Mouse (Mus musculus) embryonic stem cell, embryonic (primary cell): ENCODE measurements around the gene Podxl2.

Source experiments
- CTCF ChIA-PET, 4 experiments: fragments of 300-600 bp in 2 of 4; fragments of 350-600 bp in 2 of 4; sonication (Branson Sonifier 250); formaldehyde crosslinking; loops; one replicate each; lab custom pipeline; 2022; ENCODE audit warnings: inconsistent platforms in 2 of 4; lab: Charles Lee
- POLR2A ChIA-PET, 4 experiments: fragments of 300-600 bp in 2 of 4; fragments of 350-600 bp in 2 of 4; sonication (Branson Sonifier 250); formaldehyde crosslinking; loops; one replicate each; lab custom pipeline; 2022; ENCODE audit warnings: antibody characterized with exemption in 4 of 4, inconsistent platforms in 1 of 4; lab: Charles Lee

Gene Podxl2

GRCm38 (mm10) chr6:88843241-88843640, 31.6 kb downstream of the Podxl2 start:
- POLR2A ChIA-PET = interaction anchor here in 2 of 4 experiments (0.9 to 3.3 kb wide), 8 partner anchors 11 to 325 kb away, joined by 3 to 34 read pairs (median 12); partner anchors contain the start of genes Mcm2 (in 1 of the 2) and Sec61a1 (in 1 of the 2)

GRCm38 (mm10) chr6:88842731-88843151, 32.1 kb downstream of the Podxl2 start:
- ChIA-PET CTCF (interaction anchor here in 3 of 4 experiments (0.5 to 3.9 kb wide), 23 partner anchors 11 to 796 kb away, joined by 3 to 24 read pairs (median 4); partner anchors contain the start of gene Tpra1 (in 1 of the 3)), POLR2A (interaction anchor here in 3 of 4 experiments (0.7 to 3.3 kb wide), 31 partner anchors 7 to 798 kb away, joined by 3 to 34 read pairs (median 5); partner anchors contain the start of genes Mcm2 (in 2 of the 3), Rab7 (in 1 of the 3), Ruvbl1 (in 1 of the 3) and Sec61a1 (in 1 of the 3))

More at GRCm38 (mm10) chr6:88843241-88843640, 31.6 kb downstream of the Podxl2 start:
- CTCF ChIA-PET = interaction anchor here in 3 of 4 experiments (0.6 to 3.9 kb wide), 6 partner anchors 12 to 384 kb away, joined by 3 to 24 read pairs (median 16); no protein-coding TSS in a partner anchor

GRCm38 (mm10) chr6:88841781-88842689, 32.8 kb downstream of the Podxl2 start, which contains the start of gene Abtb1:
Gene Abtb1 (minus strand): TSS chr6:88841984.
- POLR2A ChIA-PET = interaction anchor here (0.6 to 3.3 kb wide), 73 partner anchors 8 to 802 kb away, joined by 3 to 34 read pairs (median 4); partner anchors contain the start of genes Mcm2 (in 3 of the 4), Sec61a1 (in 2 of the 4), Tpra1 (in 2 of the 4) and Podxl2 (in 1 of the 4)
- CTCF ChIA-PET = interaction anchor here in 3 of 4 experiments (0.5 to 3.9 kb wide), 68 partner anchors 7 to 1506 kb away, joined by 3 to 24 read pairs (median 4); partner anchors contain the start of genes Antxr1 (in 1 of the 3), Mcm2 (in 1 of the 3), Podxl2 (in 1 of the 3) and Sec61a1 (in 1 of the 3)

- POLR2A ChIA-PET = interaction anchor here (0.6 to 3.3 kb wide), 65 partner anchors 9 to 803 kb away, joined by 3 to 34 read pairs (median 4); partner anchors contain the start of genes Mcm2 (in 3 of the 4), Sec61a1 (in 2 of the 4), Tpra1 (in 2 of the 4) and Podxl2 (in 1 of the 4)
- CTCF ChIA-PET = interaction anchor here in 3 of 4 experiments (0.6 to 3.9 kb wide), 55 partner anchors 8 to 1506 kb away, joined by 3 to 24 read pairs (median 5); partner anchors contain the start of genes Antxr1 (in 1 of the 3), Mcm2 (in 1 of the 3), Sec61a1 (in 1 of the 3) and Tpra1 (in 1 of the 3)
Observed at GRCm38 (mm10) chr6:88841514-88841780, 33.4 kb downstream of the Podxl2 start.

GRCm38 (mm10) chr6:88840791-88841513, 33.9 kb downstream of the Podxl2 start:
- POLR2A ChIA-PET = interaction anchor here (0.6 to 3.3 kb wide), 33 partner anchors 8 to 803 kb away, joined by 3 to 34 read pairs (median 5); partner anchors contain the start of genes Mcm2 (in 2 of the 4), Tpra1 (in 2 of the 4), Rab7 (in 1 of the 4) and Rpn1 (in 1 of the 4)

GRCm38 (mm10) chr6:88840211-88840610, 34.6 kb downstream of the Podxl2 start:
- ChIA-PET POLR2A (interaction anchor here in 2 of 4 experiments (1.1 to 2.1 kb wide), 5 partner anchors 10 to 341 kb away, joined by 3 to 7 read pairs (median 5); partner anchors contain the start of gene Mcm2 (in 1 of the 2)), CTCF (interaction anchor here in 2 of 4 experiments (0.9 to 3.4 kb wide), 4 partner anchors 9 to 28 kb away, joined by 3 to 15 read pairs (median 6); no protein-coding TSS in a partner anchor)

More at GRCm38 (mm10) chr6:88840791-88841513, 33.9 kb downstream of the Podxl2 start:
- CTCF ChIA-PET = interaction anchor here in 3 of 4 experiments (0.6 to 3.9 kb wide), 32 partner anchors 8 to 803 kb away, joined by 3 to 24 read pairs (median 6); partner anchors contain the start of genes Mcm2 (in 1 of the 3), Tpra1 (in 1 of the 3) and Txnrd3 (in 1 of the 3)

GRCm38 (mm10) chr6:88839135-88839970, 35.5 kb downstream of the Podxl2 start:
- CTCF ChIA-PET = interaction anchor here in 2 of 4 experiments (0.6 to 3.4 kb wide), 8 partner anchors 8 to 27 kb away, joined by 3 to 15 read pairs (median 3); no protein-coding TSS in a partner anchor
- POLR2A ChIA-PET = interaction anchor here in 3 of 4 experiments (0.5 to 3.0 kb wide), 19 partner anchors 9 to 1901 kb away, joined by 3 to 8 read pairs (median 4); partner anchors contain the start of genes Mcm2 (in 1 of the 3), Sec61a1 (in 1 of the 3) and Tpra1 (in 1 of the 3)

GRCm38 (mm10) chr6:88838613-88839012, 36.2 kb downstream of the Podxl2 start:
- ChIA-PET POLR2A (interaction anchor here in 2 of 4 experiments (0.6 to 3.0 kb wide), 9 partner anchors 22 to 1902 kb away, joined by 3 to 8 read pairs (median 3); partner anchors contain the start of gene Mcm2 (in 1 of the 2)), CTCF (interaction anchor here in 2 of 4 experiments (0.8 to 3.4 kb wide), 4 partner anchors 11 to 27 kb away, joined by 3 to 15 read pairs (median 4); no protein-coding TSS in a partner anchor)

GRCm38 (mm10) chr6:88837999-88838398, 36.8 kb downstream of the Podxl2 start:
- POLR2A ChIA-PET = interaction anchor here in 1 of 4 experiments (0.7 to 3.0 kb wide), 3 partner anchors 30 to 335 kb away, joined by 3 to 8 read pairs (median 3); no protein-coding TSS in a partner anchor
- CTCF ChIA-PET = interaction anchor here in 3 of 4 experiments (0.6 to 3.4 kb wide), 4 partner anchors 11 to 58 kb away, joined by 3 to 15 read pairs (median 8); no protein-coding TSS in a partner anchor

GRCm38 (mm10) chr6:88836178-88836819, 38.5 kb downstream of the Podxl2 start:
- CTCF ChIA-PET = interaction anchor here in 1 of 4 experiments (0.9 to 1.2 kb wide), 2 partner anchors 13 to 808 kb away, joined by 4 to 5 read pairs; partner anchors contain the start of gene Txnrd3
- POLR2A ChIA-PET = interaction anchor here in 1 of 4 experiments (0.9 to 3.0 kb wide), 4 partner anchors 10 to 729 kb away, joined by 3 to 8 read pairs (median 3); no protein-coding TSS in a partner anchor

- CTCF ChIA-PET = no interaction called here
- POLR2A ChIA-PET = interaction anchor here in 1 of 4 experiments (0.9 to 1.0 kb wide), 2 partner anchors 11 to 728 kb away, joined by 3 read pairs; no protein-coding TSS in a partner anchor
Observed at GRCm38 (mm10) chr6:88835047-88835446, 39.8 kb downstream of the Podxl2 start.

GRCm38 (mm10) chr6:88833340-88834140, 41.3 kb downstream of the Podxl2 start:
- POLR2A ChIA-PET = interaction anchor here in 3 of 4 experiments (0.6 to 5.1 kb wide), 12 partner anchors 9 to 334 kb away, joined by 3 to 34 read pairs (median 3); partner anchors contain the start of genes Abtb1 (in 2 of the 3) and Mcm2 (in 1 of the 3)
- CTCF ChIA-PET = interaction anchor here (0.5 to 1.4 kb wide), 11 partner anchors 8 to 710 kb away, joined by 3 to 9 read pairs (median 3); partner anchors contain the start of gene Abtb1 (in 1 of the 4)

GRCm38 (mm10) chr6:88832663-88833062, 42.2 kb downstream of the Podxl2 start:
- ChIA-PET CTCF (interaction anchor here (0.6 to 2.9 kb wide), 12 partner anchors 8 to 709 kb away, joined by 3 to 24 read pairs (median 6); partner anchors contain the start of genes Abtb1 (in 2 of the 4) and Mcm2 (in 1 of the 4)), POLR2A (interaction anchor here in 2 of 4 experiments (0.6 to 5.1 kb wide), 9 partner anchors 10 to 334 kb away, joined by 3 to 34 read pairs (median 3); partner anchors contain the start of genes Abtb1 (in 2 of the 2) and Mcm2 (in 1 of the 2))
